Mouse (Mus musculus) embryonic stem cell, embryonic (primary cell): ENCODE data around the gene Tmprss6.

Experiments
- CTCF ChIA-PET, 4 experiments: fragments of 300-600 bp in 2 of 4; fragments of 350-600 bp in 2 of 4; sonication (Branson Sonifier 250); formaldehyde crosslinking; loops; one replicate each; lab custom pipeline; 2022; ENCODE audit warnings: inconsistent platforms in 2 of 4; lab: Charles Lee
- POLR2A ChIA-PET, 4 experiments: fragments of 300-600 bp in 2 of 4; fragments of 350-600 bp in 2 of 4; sonication (Branson Sonifier 250); formaldehyde crosslinking; loops; one replicate each; lab custom pipeline; 2022; ENCODE audit warnings: antibody characterized with exemption in 4 of 4, inconsistent platforms in 1 of 4; lab: Charles Lee

Tmprss6 gene

GRCm38 (mm10) chr15:78493401-78494010 lies 25.1 kb upstream of the Tmprss6 start:
- POLR2A ChIA-PET, result no interaction called here

GRCm38 (mm10) chr15:78491301-78491700 lies 22.9 kb upstream of the Tmprss6 start:
- ChIA-PET CTCF (interaction anchor here in 1 of 4 experiments (0.6 kb wide), 1 partner anchor 110 kb away, joined by 3 read pairs; no protein-coding TSS in a partner anchor), POLR2A (no interaction called here)

More at GRCm38 (mm10) chr15:78493401-78494010, 25.1 kb upstream of the Tmprss6 start:
- CTCF ChIA-PET, result interaction anchor here in 2 of 4 experiments (0.6 to 1.2 kb wide), 3 partner anchors 12 to 254 kb away, joined by 3 to 4 read pairs (median 4); no protein-coding TSS in a partner anchor

- ChIA-PET POLR2A (interaction anchor here in 2 of 4 experiments (0.6 to 1.4 kb wide), 4 partner anchors 12 to 69 kb away, joined by 3 to 5 read pairs (median 4); no protein-coding TSS in a partner anchor), CTCF (interaction anchor here in 3 of 4 experiments (0.5 to 2.0 kb wide), 3 partner anchors 25 to 142 kb away, joined by 3 to 9 read pairs (median 9); no protein-coding TSS in a partner anchor)
Measured at GRCm38 (mm10) chr15:78489906-78490305, 21.5 kb upstream of the Tmprss6 start.

GRCm38 (mm10) chr15:78489248-78489647 lies 20.8 kb upstream of the Tmprss6 start:
- ChIA-PET POLR2A (interaction anchor here in 1 of 4 experiments (1.2 to 1.4 kb wide), 2 partner anchors 11 to 15 kb away, joined by 3 read pairs; no protein-coding TSS in a partner anchor), CTCF (interaction anchor here in 3 of 4 experiments (0.5 to 2.0 kb wide), 4 partner anchors 25 to 142 kb away, joined by 3 to 9 read pairs (median 6); no protein-coding TSS in a partner anchor)

GRCm38 (mm10) chr15:78487066-78487465 lies 18.6 kb upstream of the Tmprss6 start:
- CTCF ChIA-PET, result interaction anchor here in 1 of 4 experiments (1.8 kb wide), 1 partner anchor 248 kb away, joined by 4 read pairs; no protein-coding TSS in a partner anchor
- POLR2A ChIA-PET, result interaction anchor here in 1 of 4 experiments (0.7 kb wide), 1 partner anchor 15 kb away, joined by 3 read pairs; no protein-coding TSS in a partner anchor

GRCm38 (mm10) chr15:78486564-78486963 lies 18.1 kb upstream of the Tmprss6 start:
- ChIA-PET POLR2A (interaction anchor here in 1 of 4 experiments (0.7 kb wide), 1 partner anchor 15 kb away, joined by 3 read pairs; no protein-coding TSS in a partner anchor), CTCF (interaction anchor here in 1 of 4 experiments (1.8 kb wide), 1 partner anchor 247 kb away, joined by 4 read pairs; no protein-coding TSS in a partner anchor)

- CTCF ChIA-PET, result no interaction called here
Measured at GRCm38 (mm10) chr15:78483311-78483710, 14.9 kb upstream of the Tmprss6 start.

GRCm38 (mm10) chr15:78482518-78482917 lies 14.1 kb upstream of the Tmprss6 start:
- POLR2A ChIA-PET, result no interaction called here
- CTCF ChIA-PET, result interaction anchor here in 1 of 4 experiments (0.8 kb wide), 1 partner anchor 711 kb away, joined by 3 read pairs; no protein-coding TSS in a partner anchor

More at GRCm38 (mm10) chr15:78483311-78483710, 14.9 kb upstream of the Tmprss6 start:
- POLR2A ChIA-PET, result no interaction called here

GRCm38 (mm10) chr15:78481448-78482000 lies 13.1 kb upstream of the Tmprss6 start:
- ChIA-PET POLR2A (interaction anchor here in 1 of 4 experiments (1.1 to 1.4 kb wide), 2 partner anchors 15 to 75 kb away, joined by 3 to 4 read pairs; partner anchors contain the start of gene Mpst), CTCF (interaction anchor here in 2 of 4 experiments (0.6 to 1.0 kb wide), 6 partner anchors 12 to 710 kb away, joined by 3 to 4 read pairs (median 3); partner anchors contain the start of gene Elfn2 (in 1 of the 2))

GRCm38 (mm10) chr15:78480991-78481390 lies 12.6 kb upstream of the Tmprss6 start:
- POLR2A ChIA-PET, result interaction anchor here in 1 of 4 experiments (1.1 to 1.4 kb wide), 2 partner anchors 16 to 75 kb away, joined by 3 to 4 read pairs; partner anchors contain the start of gene Mpst
- CTCF ChIA-PET, result interaction anchor here in 3 of 4 experiments (0.6 to 1.2 kb wide), 6 partner anchors 13 to 550 kb away, joined by 3 to 4 read pairs (median 3); partner anchors contain the start of gene Elfn2 (in 1 of the 3)

- POLR2A ChIA-PET, result interaction anchor here in 2 of 4 experiments (0.7 to 1.4 kb wide), 2 partner anchors 74 to 240 kb away, joined by 3 to 4 read pairs; partner anchors contain the start of gene Mpst (in 1 of the 2)
Measured at GRCm38 (mm10) chr15:78480111-78480510, 11.7 kb upstream of the Tmprss6 start.

GRCm38 (mm10) chr15:78479470-78479869 lies 11.0 kb upstream of the Tmprss6 start:
- ChIA-PET POLR2A (no interaction called here), CTCF (interaction anchor here in 1 of 4 experiments (0.6 kb wide), 1 partner anchor 102 kb away, joined by 3 read pairs; no protein-coding TSS in a partner anchor)

More at GRCm38 (mm10) chr15:78480111-78480510, 11.7 kb upstream of the Tmprss6 start:
- CTCF ChIA-PET, result interaction anchor here in 3 of 4 experiments (0.6 to 1.2 kb wide), 5 partner anchors 32 to 817 kb away, joined by 3 to 4 read pairs (median 4); no protein-coding TSS in a partner anchor

- ChIA-PET POLR2A (interaction anchor here in 1 of 4 experiments (1.0 kb wide), 1 partner anchor 11 kb away, joined by 3 read pairs; no protein-coding TSS in a partner anchor), CTCF (interaction anchor here in 1 of 4 experiments (0.6 kb wide), 1 partner anchor 1724 kb away, joined by 14 read pairs; no protein-coding TSS in a partner anchor)
Measured at GRCm38 (mm10) chr15:78478073-78478472, 9.6 kb upstream of the Tmprss6 start.

- POLR2A ChIA-PET, result no interaction called here
- CTCF ChIA-PET, result interaction anchor here in 1 of 4 experiments (0.7 kb wide), 1 partner anchor 844 kb away, joined by 3 read pairs; no protein-coding TSS in a partner anchor
Measured at GRCm38 (mm10) chr15:78476878-78477277, 8.4 kb upstream of the Tmprss6 start.

GRCm38 (mm10) chr15:78475604-78476031 lies 7.2 kb upstream of the Tmprss6 start:
- CTCF ChIA-PET, result interaction anchor here in 3 of 4 experiments (0.6 to 1.3 kb wide), 5 partner anchors 13 to 155 kb away, joined by 3 read pairs; no protein-coding TSS in a partner anchor
- POLR2A ChIA-PET, result no interaction called here

- ChIA-PET CTCF (interaction anchor here in 2 of 4 experiments (0.5 to 1.6 kb wide), 2 partner anchors 26 to 361 kb away, joined by 3 to 4 read pairs; no protein-coding TSS in a partner anchor), POLR2A (no interaction called here)
Measured at GRCm38 (mm10) chr15:78473442-78473841, 5.0 kb upstream of the Tmprss6 start.

- CTCF ChIA-PET, result interaction anchor here in 3 of 4 experiments (0.5 to 1.6 kb wide), 3 partner anchors 24 to 112 kb away, joined by 3 to 4 read pairs (median 3); no protein-coding TSS in a partner anchor
- POLR2A ChIA-PET, result interaction anchor here in 1 of 4 experiments (0.5 to 0.6 kb wide), 2 partner anchors 102 to 624 kb away, joined by 3 to 4 read pairs; no protein-coding TSS in a partner anchor
Measured at GRCm38 (mm10) chr15:78471902-78472301, 3.5 kb upstream of the Tmprss6 start.
